Mouse (Mus musculus): ENCODE measurements around the gene Tchh.

The Tchh gene

GRCm38 (mm10) chr3:93480053-93480452 lies 37.9 kb downstream of the Tchh start:
- no peak for TF ChIP-seq GATA4 (IDR thresholded peaks at IDR 0.05; ENCODE audit: insufficient replicate concordance, low read length)

DNA sequence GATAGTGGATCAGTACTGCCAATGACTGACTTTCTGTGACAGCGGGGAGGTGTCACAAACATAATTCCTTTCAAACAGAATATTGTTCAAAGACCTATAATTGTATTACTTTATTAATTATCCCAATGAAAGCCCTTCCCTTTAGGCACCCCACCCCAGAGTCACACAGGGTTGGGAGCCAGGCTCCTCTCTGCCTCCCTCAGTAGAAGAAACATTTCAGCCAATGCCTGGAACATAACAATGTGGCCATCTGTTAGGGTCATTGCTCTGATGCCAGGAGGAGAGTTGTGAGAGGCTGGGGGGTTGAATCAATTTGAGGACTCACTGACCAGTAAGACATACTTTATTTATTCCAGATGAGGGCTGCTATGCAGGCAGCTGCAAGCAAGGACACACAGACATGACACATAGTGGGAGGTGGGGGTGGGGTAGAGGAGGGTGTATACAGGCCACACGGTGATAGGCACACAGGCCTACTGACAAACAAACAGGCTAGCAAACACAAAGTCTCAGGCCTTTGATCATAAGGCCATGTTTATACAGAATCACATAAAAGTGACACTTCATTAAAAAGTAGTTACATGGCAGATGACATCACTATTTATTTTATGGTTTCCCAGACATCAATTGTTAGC lies 40.0 kb downstream of the Tchh start:
- no peak for TF ChIP-seq GATA4 (IDR thresholded peaks at IDR 0.05; ENCODE audit: insufficient replicate concordance, low read length)

DNA sequence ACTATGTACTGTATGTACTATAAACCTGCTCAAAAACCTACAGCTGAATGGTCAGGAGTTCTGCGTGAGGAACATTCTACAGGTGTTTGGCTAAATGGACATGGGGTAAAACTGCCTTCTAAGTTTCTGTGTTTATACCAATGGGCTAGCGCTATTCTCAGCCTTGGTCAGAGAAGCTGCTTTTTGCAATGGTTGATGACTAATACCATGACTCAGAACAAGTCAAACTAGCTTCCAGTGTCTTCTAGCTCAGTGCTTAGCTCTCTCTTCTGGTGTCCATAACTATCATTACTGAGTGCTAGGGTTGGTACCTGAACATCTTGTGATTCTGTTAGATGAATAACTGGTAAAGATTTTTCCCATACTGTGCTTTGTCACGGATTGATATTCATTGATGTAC lies 43.5 kb downstream of the Tchh start:
- TF ChIP-seq GATA4 (IDR thresholded peaks at IDR 0.05; ENCODE audit: insufficient replicate concordance, low read length): no peak

DNA sequence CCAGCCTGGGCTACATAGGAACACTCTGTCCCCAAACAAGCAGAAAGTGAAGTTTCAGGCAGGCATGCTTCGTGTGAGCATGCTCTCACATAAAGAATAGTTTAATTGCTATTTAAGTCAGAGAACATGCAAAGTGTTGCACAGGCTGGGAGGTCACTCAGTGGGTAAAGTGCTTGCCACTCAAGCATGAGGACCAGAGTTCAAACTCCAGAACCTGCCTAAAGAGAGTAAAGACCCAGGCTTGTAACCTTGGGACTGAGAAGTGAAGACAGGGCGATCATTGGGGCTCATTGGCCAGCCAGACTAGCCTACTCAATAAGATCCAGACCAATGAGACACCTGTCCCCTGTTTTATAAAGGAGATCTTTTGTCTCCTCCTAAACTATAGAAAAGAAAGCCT lies 46.4 kb downstream of the Tchh start:
- TF ChIP-seq GATA4 (IDR thresholded peaks at IDR 0.05; ENCODE audit: insufficient replicate concordance, low read length): no peak

GRCm38 (mm10) chr3:93492176-93492575 lies 50.0 kb downstream of the Tchh start:
- no peak for TF ChIP-seq GATA4 (IDR thresholded peaks at IDR 0.05; ENCODE audit: insufficient replicate concordance, low read length)

DNA sequence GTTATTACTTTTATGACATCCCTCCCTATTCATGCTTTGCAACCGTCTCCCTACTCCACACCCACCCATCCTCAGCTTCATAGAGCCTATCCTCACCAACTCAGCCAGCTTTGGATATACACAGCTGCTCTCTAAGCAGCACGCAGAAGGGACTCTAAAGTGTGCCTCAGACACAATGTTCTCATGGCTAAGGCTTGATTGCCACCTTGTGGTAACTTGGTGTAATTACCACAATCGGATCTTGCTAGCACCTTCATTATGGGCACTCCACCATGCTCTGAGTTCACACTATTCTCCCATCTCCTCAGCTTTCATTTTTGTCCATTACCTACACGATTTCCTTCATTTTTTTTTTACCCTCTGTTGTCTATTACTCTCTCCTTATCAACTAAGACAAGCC lies 51.9 kb downstream of the Tchh start:
- TF ChIP-seq GATA4 (IDR thresholded peaks at IDR 0.05; ENCODE audit: insufficient replicate concordance, low read length): no peak

DNA sequence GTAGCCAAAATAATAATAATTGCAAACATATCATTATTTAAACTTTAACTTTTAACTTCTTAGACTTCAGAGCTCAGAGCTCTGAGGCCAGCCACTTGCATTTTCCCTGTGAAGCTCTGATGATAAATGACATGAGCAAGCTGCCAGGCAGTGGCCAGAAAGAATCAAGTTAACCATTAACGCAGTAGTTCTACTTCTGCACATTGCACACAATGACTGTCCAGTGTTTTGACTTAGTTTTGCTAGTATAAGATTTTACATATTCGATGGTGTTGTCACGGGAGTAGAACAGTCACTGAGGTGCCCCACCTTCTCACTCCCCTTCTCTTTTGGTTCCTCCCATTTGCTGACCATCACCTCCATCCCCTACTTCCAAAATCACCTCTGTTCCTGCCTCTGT lies 55.0 kb downstream of the Tchh start:
- no peak for TF ChIP-seq GATA4 (IDR thresholded peaks at IDR 0.05; ENCODE audit: insufficient replicate concordance, low read length)
